Mouse (Mus musculus): ENCODE data around the gene Kcna7. TPM values are rescaled to one million over a fixed set of nuclear protein-coding genes. Genes with fewer than 3 reads are reported as not detected.

Gene Kcna7
- polyA plus RNA-seq, 1 experiment from 2014 or later: not detected

DNA sequence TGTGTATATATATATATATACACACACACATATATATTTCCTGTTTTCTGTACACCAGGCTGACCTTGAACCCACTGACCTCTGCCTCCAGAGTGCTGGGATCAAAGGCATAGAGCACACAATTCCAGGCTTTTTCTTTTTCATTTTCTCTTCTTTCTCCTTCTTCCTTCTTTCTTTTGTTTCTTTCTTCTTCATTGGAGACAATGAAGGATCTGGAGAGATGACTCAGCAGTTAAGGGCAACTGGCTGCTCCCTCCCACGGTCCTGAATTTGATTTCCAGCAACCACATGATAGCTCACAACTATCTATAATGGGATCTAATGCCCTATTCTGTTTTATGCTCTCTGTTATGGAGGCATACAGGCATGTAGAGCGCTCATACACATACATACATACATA, 8.7 kb upstream of the Kcna7 start:
- H3K4me1 ChIP-seq: peaks cover 22% of the 10 kb centered on the region
- no peak for ATAC-seq (ENCODE audit: low FRiP score)
- WGBS: 80% methylated on average over 2 of the region's 2 CpGs

DNA sequence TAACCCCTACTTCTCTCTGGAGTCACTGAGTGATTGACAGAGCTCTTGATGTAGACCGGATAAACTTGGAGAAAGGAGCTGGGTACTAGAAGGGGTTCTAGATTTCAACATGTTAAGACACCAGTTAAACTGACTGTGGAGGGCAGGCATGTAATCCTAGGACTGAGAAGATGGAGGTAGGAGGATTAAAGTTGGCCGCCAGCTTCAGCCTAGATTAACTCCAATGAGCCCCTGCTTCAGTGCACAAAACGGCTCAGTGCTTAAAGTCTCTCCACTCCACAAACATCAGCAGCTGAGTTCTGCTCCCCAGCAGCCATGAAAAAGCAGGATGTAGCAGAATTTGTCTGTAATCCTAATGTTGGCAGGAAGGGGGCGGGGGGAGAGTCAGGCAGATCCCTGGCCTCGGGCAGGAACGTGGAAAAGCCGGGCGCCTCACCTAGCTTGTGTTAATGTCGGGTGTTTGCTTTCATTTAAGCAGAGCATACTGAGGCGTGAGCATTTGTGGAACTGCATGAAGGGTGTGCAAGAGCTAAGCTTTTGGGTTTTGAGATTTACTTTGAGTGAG, 3.9 kb upstream of the Kcna7 start:
- Histone ChIP-seq H3K9me3 (no peaks in the 10 kb centered on the region), H3K4me1 (peaks cover 10% of the 10 kb centered on the region), H3K4me3 (replicated peaks) (no peak overlapping the region), H3K27ac (no peak overlapping the region), H3K9ac (no peak overlapping the region), H3K36me3 (replicated peaks) (no peaks in the 10 kb centered on the region), H3K27me3 (peaks cover 32% of the 10 kb centered on the region), H3K4me2 (no peak overlapping the region)
- ATAC-seq (ENCODE audit: low FRiP score): no peak
- WGBS: 72% methylated on average over 10 of the region's 10 CpGs

More for the DNA sequence above, 8.7 kb upstream of the Kcna7 start:
- Histone ChIP-seq H3K27ac (no peak overlapping the region), H3K9ac (no peak overlapping the region), H3K27me3 (0 out of 2 replicates have a peak, but pooled peaks cover 2% of the 10 kb centered on the region), H3K4me2 (no peak overlapping the region), H3K4me3 (replicated peaks) (no peak overlapping the region), H3K36me3 (replicated peaks) (peaks cover 22% of the 10 kb centered on the region), H3K9me3 (no peaks in the 10 kb centered on the region)

DNA sequence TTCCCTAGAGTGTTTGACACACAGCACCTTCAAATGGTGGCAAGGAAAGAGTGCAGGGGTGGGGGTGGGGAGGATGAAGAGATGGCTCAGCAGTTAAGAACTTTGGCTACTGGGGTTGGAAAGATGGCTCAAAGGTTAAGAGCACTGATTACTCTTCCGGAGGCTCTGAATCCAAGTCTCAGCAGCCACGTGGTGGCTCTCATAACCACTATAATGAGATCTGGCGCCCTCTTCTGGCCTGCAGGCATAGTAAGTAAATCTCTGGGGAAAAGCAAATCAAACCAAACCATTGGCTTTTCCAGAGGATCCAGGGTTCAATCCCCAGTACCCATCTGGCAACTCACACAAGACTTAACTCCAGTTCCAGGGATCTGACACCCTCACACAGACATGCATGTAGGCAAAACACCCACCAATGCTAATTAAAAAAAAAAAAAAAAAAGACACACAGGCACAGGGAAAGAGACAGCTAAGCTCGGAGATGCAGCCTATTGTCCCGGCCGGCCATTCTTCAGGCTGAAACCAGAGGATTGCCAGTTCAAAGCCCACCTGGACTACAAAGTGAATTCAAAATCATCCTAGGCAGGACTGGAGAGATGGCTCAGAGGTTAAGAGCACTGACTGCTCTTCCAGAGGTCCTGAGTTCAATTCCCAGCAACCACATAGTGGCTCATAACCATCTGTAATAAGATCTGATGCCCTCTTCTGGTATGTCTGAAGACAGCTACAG, 1.8 kb upstream of the Kcna7 start:
- no peak overlapping the region for H3K4me2 ChIP-seq
- H3K36me3 ChIP-seq (replicated peaks): no peaks in the 10 kb centered on the region
- WGBS: 47% methylated on average over 6 of the region's 6 CpGs
- H3K4me3 ChIP-seq (replicated peaks): no peak overlapping the region
- no peaks in the 10 kb centered on the region for H3K9me3 ChIP-seq
- ATAC-seq (ENCODE audit: low FRiP score): no peak
- H3K4me1 ChIP-seq: peaks cover 13% of the 10 kb centered on the region
- H3K27ac ChIP-seq: no peak overlapping the region
- H3K27me3 ChIP-seq: peaks cover 53% of the 10 kb centered on the region
- H3K9ac ChIP-seq: no peak overlapping the region

DNA sequence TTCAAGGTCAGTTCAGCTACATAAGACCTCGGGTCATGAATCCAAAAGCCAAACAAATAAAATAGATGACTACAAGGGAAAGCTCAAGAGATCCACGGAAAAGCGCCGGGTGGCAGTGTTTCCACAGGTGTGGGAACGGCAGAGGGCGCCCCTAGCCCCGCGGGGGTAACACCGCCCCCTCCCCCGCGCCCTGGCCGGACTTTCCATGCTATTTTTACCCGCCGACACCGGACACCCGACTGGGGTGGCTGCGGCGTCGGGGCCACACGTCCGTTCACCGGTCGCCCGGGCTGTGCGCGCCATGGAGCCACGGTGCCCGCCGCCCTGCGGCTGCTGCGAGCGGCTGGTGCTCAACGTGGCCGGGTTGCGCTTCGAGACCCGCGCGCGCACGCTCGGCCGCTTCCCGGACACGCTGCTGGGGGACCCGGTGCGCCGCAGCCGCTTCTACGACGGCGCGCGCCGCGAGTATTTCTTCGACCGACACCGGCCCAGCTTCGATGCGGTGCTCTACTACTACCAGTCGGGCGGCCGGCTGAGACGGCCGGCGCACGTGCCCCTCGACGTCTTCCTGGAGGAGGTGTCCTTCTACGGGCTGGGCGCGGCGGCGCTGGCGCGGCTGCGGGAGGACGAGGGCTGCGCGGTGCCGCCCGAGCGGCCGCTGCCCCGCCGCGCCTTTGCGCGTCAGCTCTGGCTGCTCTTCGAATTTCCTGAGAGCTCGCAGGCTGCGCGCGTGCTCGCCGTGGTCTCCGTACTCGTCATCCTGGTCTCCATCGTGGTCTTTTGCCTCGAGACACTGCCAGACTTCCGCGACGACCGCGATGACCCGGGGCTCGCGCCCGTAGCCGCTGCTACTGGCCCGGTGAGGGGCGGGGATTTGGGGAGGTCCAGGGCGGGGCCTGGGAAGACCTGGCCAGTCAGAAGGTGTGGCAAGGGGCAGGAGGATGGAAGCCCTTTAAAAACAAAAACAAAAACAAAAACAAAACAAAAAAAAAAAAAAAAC, 1.0 kb downstream of the Kcna7 start:
- H3K9me3 ChIP-seq: no peaks in the 10 kb centered on the region
- H3K27me3 ChIP-seq: peaks cover 80% of the 10 kb centered on the region
- peak overlapping the region; percentile 33 for H3K4me3 ChIP-seq (replicated peaks)
- no peak for ATAC-seq (ENCODE audit: low FRiP score)
- no peak overlapping the region for H3K27ac ChIP-seq
- H3K36me3 ChIP-seq (replicated peaks): no peaks in the 10 kb centered on the region
- H3K4me2 ChIP-seq: peak overlapping the region; percentile 46
- peaks cover 13% of the 10 kb centered on the region for H3K4me1 ChIP-seq
- H3K9ac ChIP-seq: peak overlapping the region; percentile 25; the same call in 1 of the 2 replicates
- 4% methylated on average over 107 of the region's 114 CpGs for WGBS

DNA sequence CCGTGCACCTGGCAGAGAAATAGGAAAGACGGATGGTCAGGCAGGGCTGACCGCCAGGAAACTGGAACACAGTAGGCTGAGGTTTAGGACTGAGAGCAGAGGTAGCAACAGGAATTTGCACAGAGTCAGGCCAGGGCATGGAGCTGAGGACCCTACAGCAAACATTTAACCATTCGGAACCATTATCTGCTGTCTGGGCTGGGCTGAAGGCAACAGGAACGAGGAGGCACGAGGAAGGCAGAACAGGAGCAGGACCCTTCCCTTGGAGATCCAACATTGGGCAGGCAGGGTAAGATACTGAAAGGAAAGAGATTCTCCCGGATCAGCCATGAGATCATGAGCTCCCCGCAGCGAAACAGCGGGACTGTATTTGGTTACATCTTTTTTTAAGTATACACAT, 2.4 kb downstream of the Kcna7 start:
- 86% methylated on average over 10 of the region's 10 CpGs for WGBS
- H3K4me3 ChIP-seq (replicated peaks): no peak overlapping the region
- no peak overlapping the region for H3K9ac ChIP-seq
- no peak overlapping the region for H3K27ac ChIP-seq
- H3K4me2 ChIP-seq: no peak overlapping the region
- no peaks in the 10 kb centered on the region for H3K9me3 ChIP-seq
- no peak for ATAC-seq (ENCODE audit: low FRiP score)
- H3K36me3 ChIP-seq (replicated peaks): no peaks in the 10 kb centered on the region
- H3K27me3 ChIP-seq: peaks cover 85% of the 10 kb centered on the region
- peaks cover 13% of the 10 kb centered on the region for H3K4me1 ChIP-seq

DNA sequence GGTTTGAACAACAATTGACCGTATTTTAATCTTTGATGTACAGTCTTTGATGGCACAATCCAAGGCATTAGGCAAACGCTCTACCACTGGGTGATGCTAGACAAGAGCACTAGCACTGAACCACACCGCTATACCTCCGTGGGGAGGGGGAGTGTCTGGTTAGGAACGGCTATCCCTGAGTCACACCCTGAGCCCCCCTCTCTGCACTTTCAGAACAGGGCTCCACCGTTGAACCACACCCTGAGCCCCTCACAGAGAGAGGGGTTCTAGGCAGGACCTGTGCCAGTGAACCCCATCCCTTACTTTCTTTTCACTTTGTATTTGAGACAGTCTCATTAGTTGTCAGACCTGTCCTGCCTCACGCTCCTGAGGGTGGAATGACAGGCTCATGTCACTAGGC, 2.9 kb downstream of the Kcna7 start:
- H3K4me2 ChIP-seq: no peak overlapping the region
- H3K9ac ChIP-seq: no peak overlapping the region
- H3K4me3 ChIP-seq (replicated peaks): no peak overlapping the region
- no peak for ATAC-seq (ENCODE audit: low FRiP score)
- peaks cover 16% of the 10 kb centered on the region for H3K4me1 ChIP-seq
- H3K9me3 ChIP-seq: no peaks in the 10 kb centered on the region
- H3K27me3 ChIP-seq: peaks cover 85% of the 10 kb centered on the region
- H3K27ac ChIP-seq: no peak overlapping the region
- WGBS: 71% methylated on average over 7 of the region's 7 CpGs
- H3K36me3 ChIP-seq (replicated peaks): no peaks in the 10 kb centered on the region

DNA sequence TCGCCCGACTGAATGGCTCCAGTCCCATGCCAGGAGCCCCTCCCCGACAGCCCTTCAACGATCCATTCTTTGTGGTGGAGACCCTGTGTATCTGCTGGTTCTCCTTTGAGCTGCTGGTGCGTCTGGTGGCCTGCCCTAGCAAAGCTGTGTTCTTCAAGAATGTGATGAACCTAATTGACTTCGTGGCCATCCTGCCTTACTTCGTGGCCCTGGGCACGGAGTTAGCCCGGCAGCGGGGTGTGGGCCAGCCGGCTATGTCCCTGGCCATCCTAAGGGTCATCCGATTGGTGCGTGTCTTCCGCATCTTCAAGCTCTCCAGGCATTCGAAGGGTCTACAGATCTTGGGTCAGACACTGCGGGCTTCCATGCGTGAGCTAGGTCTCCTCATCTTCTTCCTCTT, 3.5 kb downstream of the Kcna7 start:
- 86% methylated on average over 17 of the region's 17 CpGs for WGBS
- Histone ChIP-seq H3K27ac (no peak overlapping the region), H3K9ac (no peak overlapping the region)

DNA sequence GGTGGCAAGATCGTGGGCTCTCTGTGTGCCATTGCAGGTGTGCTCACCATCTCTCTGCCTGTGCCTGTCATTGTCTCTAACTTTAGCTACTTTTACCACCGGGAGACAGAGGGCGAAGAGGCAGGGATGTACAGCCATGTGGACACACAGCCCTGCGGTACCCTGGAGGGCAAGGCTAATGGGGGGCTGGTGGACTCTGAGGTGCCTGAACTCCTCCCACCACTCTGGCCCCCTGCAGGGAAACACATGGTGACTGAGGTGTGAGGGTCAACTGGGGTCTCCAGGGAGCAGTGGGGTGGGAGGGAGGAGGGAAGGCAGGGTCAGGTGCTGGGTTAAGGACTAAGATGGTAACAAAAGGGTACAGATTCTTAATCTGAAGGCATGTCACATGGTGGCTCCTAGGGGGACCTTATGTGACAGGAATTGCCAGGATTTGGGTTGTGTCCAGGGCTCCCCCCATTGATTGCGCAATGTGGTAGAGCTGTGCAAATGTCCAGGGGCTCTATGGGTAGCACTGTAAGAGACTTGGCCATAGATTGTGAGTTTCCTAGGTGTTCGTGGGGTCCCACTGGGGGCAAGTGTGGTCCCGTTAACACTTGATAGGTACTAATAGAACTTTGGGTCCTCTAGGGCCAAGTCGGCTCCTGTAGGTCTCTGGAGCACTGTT, 4.2 kb downstream of the Kcna7 start:
- Histone ChIP-seq H3K27me3 (peaks cover 97% of the 10 kb centered on the region), H3K36me3 (replicated peaks) (no peaks in the 10 kb centered on the region), H3K27ac (no peak overlapping the region), H3K4me1 (peaks cover 27% of the 10 kb centered on the region), H3K4me3 (replicated peaks) (no peak overlapping the region), H3K9me3 (no peaks in the 10 kb centered on the region), H3K4me2 (no peak overlapping the region), H3K9ac (no peak overlapping the region)
- ATAC-seq (ENCODE audit: low FRiP score): no peak
- WGBS: 88% methylated on average over 8 of the region's 8 CpGs

More for the DNA sequence above, 3.5 kb downstream of the Kcna7 start:
- no peak overlapping the region for H3K4me2 ChIP-seq
- peaks cover 22% of the 10 kb centered on the region for H3K4me1 ChIP-seq
- H3K27me3 ChIP-seq: peaks cover 90% of the 10 kb centered on the region
- no peak overlapping the region for H3K4me3 ChIP-seq (replicated peaks)
- ATAC-seq (ENCODE audit: low FRiP score): no peak
- no peaks in the 10 kb centered on the region for H3K36me3 ChIP-seq (replicated peaks)
- no peaks in the 10 kb centered on the region for H3K9me3 ChIP-seq

DNA sequence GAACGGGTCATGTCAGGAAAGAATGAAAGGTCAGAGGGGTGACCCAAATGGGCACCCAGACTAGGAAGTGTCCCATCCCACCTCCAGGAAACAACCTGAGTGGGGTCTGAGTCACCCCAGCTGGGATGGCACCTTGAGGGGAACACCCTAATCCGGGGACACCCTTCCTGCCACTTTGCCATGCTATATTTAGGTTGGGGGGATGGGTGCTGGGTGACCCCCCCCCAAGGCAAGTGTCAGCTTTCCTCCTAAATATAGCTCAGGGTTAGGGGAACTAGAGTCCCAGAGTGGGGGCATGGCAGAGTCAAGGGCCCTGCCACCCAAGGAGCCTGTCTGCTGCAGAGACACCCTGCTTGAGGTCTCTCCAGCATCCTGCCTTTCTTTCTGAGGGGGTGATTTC, 7.0 kb downstream of the Kcna7 start:
- no peak overlapping the region for H3K27ac ChIP-seq
- H3K4me3 ChIP-seq (replicated peaks): no peak overlapping the region
- no peaks in the 10 kb centered on the region for H3K36me3 ChIP-seq (replicated peaks)
- peaks cover 98% of the 10 kb centered on the region for H3K27me3 ChIP-seq
- H3K4me2 ChIP-seq: no peak overlapping the region
- H3K9me3 ChIP-seq: no peaks in the 10 kb centered on the region
- peaks cover 15% of the 10 kb centered on the region for H3K4me1 ChIP-seq
- ATAC-seq (ENCODE audit: low FRiP score): no peak
- H3K9ac ChIP-seq: no peak overlapping the region
- 90% methylated on average over 2 of the region's 2 CpGs for WGBS

DNA sequence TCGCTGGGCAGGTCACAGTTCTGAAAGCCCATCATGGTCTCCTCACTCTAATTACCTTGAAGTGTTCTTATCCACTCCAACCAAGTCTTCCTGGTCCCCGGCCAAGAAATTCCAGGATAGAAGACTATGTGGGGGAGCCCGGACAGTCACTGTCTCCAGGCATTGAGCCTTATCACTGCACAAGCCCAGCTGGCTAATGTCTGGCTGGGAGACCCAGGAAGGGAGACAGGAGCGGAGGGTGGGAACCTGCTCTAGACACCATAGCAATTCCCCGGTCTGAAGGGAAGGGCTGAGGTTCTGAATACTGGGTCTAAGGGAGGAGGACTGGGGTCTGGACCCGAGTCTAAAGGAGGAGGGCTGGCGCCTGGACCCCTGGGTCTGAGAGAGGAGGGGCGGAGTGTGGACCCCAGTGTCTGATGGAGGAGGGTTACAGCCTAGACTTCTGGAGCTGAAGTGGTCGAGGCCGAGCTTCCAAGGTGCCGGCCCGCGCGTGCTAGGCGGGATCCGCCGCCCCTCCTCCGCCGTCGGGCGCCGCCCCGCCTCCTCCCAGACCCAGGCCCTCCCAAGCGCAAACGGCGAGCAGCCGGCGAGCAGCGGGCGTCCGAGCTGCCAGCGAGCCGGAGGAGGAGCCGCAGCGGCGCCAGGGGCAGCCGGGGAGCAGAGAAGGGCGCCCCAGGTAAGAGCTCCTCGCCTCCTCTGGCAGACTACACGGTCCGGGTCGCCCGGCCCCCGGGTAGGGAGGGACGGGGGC, 7.8 kb downstream of the Kcna7 start, which contains the start of gene Ntf5:
Gene Ntf5 (plus strand): TSS at position 583 of the 751 bp plus-strand sequence.
- WGBS: 3% methylated on average over 39 of the region's 45 CpGs
- Histone ChIP-seq H3K9me3 (no peaks in the 10 kb centered on the region), H3K4me2 (peak within 1 kb of the TSS; percentile 86), H3K36me3 (replicated peaks) (no peaks in the 10 kb centered on the region), H3K4me1 (peaks cover 18% of the 10 kb centered on the region), H3K9ac (peak within 1 kb of the TSS; percentile 61), H3K27ac (no peak within 1 kb of the TSS), H3K27me3 (peaks cover 98% of the 10 kb centered on the region), H3K4me3 (replicated peaks) (peak within 1 kb of the TSS; percentile 52)
- peak; percentile 69 for ATAC-seq (ENCODE audit: low FRiP score)
